Mouse (Mus musculus) MEL (cell line): ENCODE results near the gene Pjvk. TPM values are rescaled to one million over a fixed set of nuclear protein-coding genes. Genes with fewer than 3 reads are reported as not detected.
A peak's percentile ranks its signal among the peaks of the same experiment; 100 is the strongest.

Experiments
- DNase-seq: peaks from one replicate; pipeline ENCODE4 v3.0.0; 2011; ENCODE audit warnings: low read depth, low spot score
- H3K27ac ChIP-seq: 2 replicates; pipeline ENCODE4 v1.5.1; 2012; ENCODE audit warnings: low read depth, mild to moderate bottlenecking, control low read depth, low read length, moderate library complexity; ENCODE audit not compliant: control insufficient read depth
- H3K27me3 ChIP-seq, 2 experiments: fragments of 150-350 bp in 1 of 2; sonication (generic) in 1 of 2; 2 replicates each; pipeline ENCODE4 v1.6.1; 2012; ENCODE audit warnings: low read length in 2 of 2, mild to moderate bottlenecking in 2 of 2, improper control_type of control experiment in 1 of 2, moderate library complexity in 1 of 2; ENCODE audit not compliant: insufficient read depth in 2 of 2, control insufficient read depth in 1 of 2
- H3K36me3 ChIP-seq, 2 experiments: 2 replicates each; pipeline ENCODE4 v1.6.1; 2012 to 2014; ENCODE audit warnings: low read length in 2 of 2, improper control_type of control experiment in 1 of 2, inconsistent platforms in 1 of 2, mild to moderate bottlenecking in 1 of 2; ENCODE audit not compliant: insufficient read depth in 2 of 2, control insufficient read depth in 1 of 2
- H3K4me1 ChIP-seq, 2 experiments: fragments of 150-350 bp in 1 of 2; sonication (generic) in 1 of 2; 2 replicates each; pipeline ENCODE4 v1.6.1; 2012; ENCODE audit warnings: low read length in 2 of 2, improper control_type of control experiment in 1 of 2, mild to moderate bottlenecking in 1 of 2; ENCODE audit not compliant: insufficient read depth in 2 of 2, control insufficient read depth in 1 of 2
- H3K4me3 ChIP-seq, 2 experiments: fragments of 150-350 bp in 1 of 2; sonication (generic) in 1 of 2; 2 replicates each; pipeline ENCODE4 v1.5.1; 2012; ENCODE audit warnings: low read depth in 2 of 2, low read length in 2 of 2, mild to moderate bottlenecking in 2 of 2, moderate library complexity in 2 of 2, control low read depth in 1 of 2, improper control_type of control experiment in 1 of 2; ENCODE audit not compliant: control insufficient read depth in 1 of 2, insufficient read depth in 1 of 2
- H3K79me2 ChIP-seq: 2 replicates; pipeline ENCODE4 v1.6.1; 2012; ENCODE audit warnings: mild to moderate bottlenecking, low read length, moderate library complexity; ENCODE audit not compliant: control insufficient read depth, poor library complexity, insufficient read depth
- H3K9ac ChIP-seq: 2 replicates; pipeline ENCODE4 v1.6.1; 2012; ENCODE audit warnings: low read depth, mild to moderate bottlenecking, control low read depth, low read length, moderate library complexity; ENCODE audit not compliant: control insufficient read depth, poor library complexity, severe bottlenecking
- H3K9me3 ChIP-seq: fragments of 150-350 bp; sonication (generic); replicated peaks from 2 replicates; pipeline ENCODE4 v1.6.1; 2012; ENCODE audit warnings: mild to moderate bottlenecking, low read length, improper control_type of control experiment, moderate library complexity; ENCODE audit not compliant: insufficient read depth
- BHLHE40 ChIP-seq: IDR thresholded peaks from 2 replicates; pipeline ENCODE4 v1.6.1; 2012; ENCODE audit warnings: low read depth, mild to moderate bottlenecking, inconsistent platforms, low read length, improper control_type of control experiment, borderline replicate concordance
- CHD1 ChIP-seq: IDR thresholded peaks from 2 replicates; pipeline ENCODE4 v1.6.1; 2012; ENCODE audit warnings: low read depth, mild to moderate bottlenecking, inconsistent platforms, low read length, improper control_type of control experiment
- CHD2 ChIP-seq: IDR thresholded peaks from 2 replicates; pipeline ENCODE4 v1.6.1; 2011; ENCODE audit warnings: low read length, improper control_type of control experiment
- CTCF ChIP-seq, 3 experiments: IDR thresholded peaks in 2 of 3; conservative IDR thresholded peaks in 1 of 3; 2 replicates each; pipeline ENCODE4 v1.5.1; 2011 to 2012; ENCODE audit warnings: low read length in 3 of 3, low read depth in 2 of 3, mild to moderate bottlenecking in 2 of 3, improper control_type of control experiment in 1 of 3, inconsistent platforms in 1 of 3, mixed read lengths in 1 of 3, moderate library complexity in 1 of 3; ENCODE audit not compliant: control insufficient read depth in 1 of 3, insufficient read depth in 1 of 3, poor library complexity in 1 of 3, severe bottlenecking in 1 of 3
- E2F4 ChIP-seq: IDR thresholded peaks from 2 replicates; pipeline ENCODE4 v1.6.1; 2011; ENCODE audit warnings: low read depth, low read length, improper control_type of control experiment, borderline replicate concordance
- ELF1 ChIP-seq: IDR thresholded peaks from 2 replicates; pipeline ENCODE4 v1.6.1; 2014; ENCODE audit warnings: low read depth, mild to moderate bottlenecking, inconsistent platforms, low read length, improper control_type of control experiment, moderate library complexity
- EP300 ChIP-seq, 2 experiments: IDR thresholded peaks; 2 replicates each; pipeline ENCODE4 v1.6.1; 2011; ENCODE audit warnings: improper control_type of control experiment in 2 of 2, low read length in 2 of 2, low read depth in 1 of 2, mild to moderate bottlenecking in 1 of 2
- ETS1 ChIP-seq: IDR thresholded peaks from 2 replicates; pipeline ENCODE4 v1.6.1; 2012; ENCODE audit warnings: low read depth, mild to moderate bottlenecking, inconsistent platforms, low read length, improper control_type of control experiment, moderate library complexity
- GABPA ChIP-seq: IDR thresholded peaks from 2 replicates; pipeline ENCODE4 v1.6.1; 2012; ENCODE audit warnings: low read depth, mild to moderate bottlenecking, inconsistent platforms, low read length, improper control_type of control experiment, moderate library complexity
- GATA1 ChIP-seq: IDR thresholded peaks from 2 replicates; pipeline ENCODE4 v1.6.1; 2011; ENCODE audit warnings: low read depth, low read length, improper control_type of control experiment
- HCFC1 ChIP-seq: IDR thresholded peaks from 2 replicates; pipeline ENCODE4 v1.6.1; 2012; ENCODE audit warnings: low read depth, mild to moderate bottlenecking, inconsistent platforms, low read length, improper control_type of control experiment, moderate library complexity
- JUND ChIP-seq: IDR thresholded peaks from 2 replicates; pipeline ENCODE4 v1.6.1; 2011; ENCODE audit warnings: low read depth, mild to moderate bottlenecking, improper control_type of control experiment, low read length
- KAT2A ChIP-seq: conservative IDR thresholded peaks from 2 replicates; pipeline ENCODE4 v1.6.1; 2012; ENCODE audit warnings: low read depth, low read length, improper control_type of control experiment, inconsistent platforms
- MAFK ChIP-seq: IDR thresholded peaks from 2 replicates; pipeline ENCODE4 v1.6.1; 2011; ENCODE audit warnings: low read depth, mild to moderate bottlenecking, low read length, improper control_type of control experiment, borderline replicate concordance
- MAX ChIP-seq: IDR thresholded peaks from 2 replicates; pipeline ENCODE4 v1.6.1; 2011; ENCODE audit warnings: low read length, improper control_type of control experiment
- MAZ ChIP-seq: IDR thresholded peaks from 2 replicates; pipeline ENCODE4 v1.6.1; 2012; ENCODE audit warnings: low read depth, mild to moderate bottlenecking, inconsistent platforms, low read length, improper control_type of control experiment
- MEF2A ChIP-seq: IDR thresholded peaks from 2 replicates; pipeline ENCODE4 v1.6.1; 2014; ENCODE audit warnings: low read depth, mild to moderate bottlenecking, inconsistent platforms, low read length, improper control_type of control experiment; ENCODE audit not compliant: poor library complexity, insufficient replicate concordance, severe bottlenecking; ENCODE audit errors: extremely low read depth
- MXI1 ChIP-seq: IDR thresholded peaks from 2 replicates; pipeline ENCODE4 v1.6.1; 2011; ENCODE audit warnings: mild to moderate bottlenecking, low read depth, low read length, improper control_type of control experiment
- MYB ChIP-seq: IDR thresholded peaks from 2 replicates; pipeline ENCODE4 v1.6.1; 2011; ENCODE audit warnings: mild to moderate bottlenecking, low read depth, low read length, improper control_type of control experiment
- MYC ChIP-seq: IDR thresholded peaks from 2 replicates; pipeline ENCODE4 v1.6.1; 2011; ENCODE audit warnings: low read depth, mild to moderate bottlenecking, low read length, improper control_type of control experiment, moderate library complexity
- NELFE ChIP-seq: IDR thresholded peaks from 2 replicates; pipeline ENCODE4 v1.6.1; 2011; ENCODE audit warnings: low read depth, low read length, improper control_type of control experiment
- NRF1 ChIP-seq: IDR thresholded peaks from 2 replicates; pipeline ENCODE4 v1.6.1; 2014; ENCODE audit warnings: low read depth, mild to moderate bottlenecking, inconsistent platforms, low read length, improper control_type of control experiment, moderate library complexity; ENCODE audit not compliant: poor library complexity, insufficient read depth, severe bottlenecking
- POLR2A ChIP-seq, 2 experiments: IDR thresholded peaks; 2 replicates each; pipeline ENCODE4 v1.6.1; 2011 to 2012; ENCODE audit warnings: low read length in 2 of 2, mild to moderate bottlenecking in 2 of 2, control low read depth in 1 of 2, improper control_type of control experiment in 1 of 2, low read depth in 1 of 2, moderate library complexity in 1 of 2; ENCODE audit not compliant: control insufficient read depth in 1 of 2, insufficient read depth in 1 of 2, poor library complexity in 1 of 2
- POLR2AphosphoS2 ChIP-seq: IDR thresholded peaks from 2 replicates; pipeline ENCODE4 v1.6.1; 2011; ENCODE audit warnings: low read length, improper control_type of control experiment
- POLR2AphosphoS5 ChIP-seq: IDR thresholded peaks from 2 replicates; pipeline ENCODE4 v1.6.1; 2012; ENCODE audit warnings: low read depth, borderline replicate concordance, mild to moderate bottlenecking, inconsistent platforms, low read length, moderate library complexity, mixed read lengths
- RAD21 ChIP-seq: IDR thresholded peaks from 2 replicates; pipeline ENCODE4 v1.6.1; 2011; ENCODE audit warnings: mild to moderate bottlenecking, low read depth, low read length, improper control_type of control experiment
- SIN3A ChIP-seq: IDR thresholded peaks from 2 replicates; pipeline ENCODE4 v1.6.1; 2012; ENCODE audit warnings: low read length, improper control_type of control experiment, inconsistent platforms
- TAL1 ChIP-seq: IDR thresholded peaks from 2 replicates; pipeline ENCODE4 v1.6.1; 2012; ENCODE audit warnings: mild to moderate bottlenecking, inconsistent platforms, low read length, moderate library complexity, mixed read lengths
- TBP ChIP-seq: IDR thresholded peaks from 2 replicates; pipeline ENCODE4 v1.8.0; 2011; ENCODE audit warnings: low read depth, low read length, improper control_type of control experiment
- UBTF ChIP-seq: IDR thresholded peaks from 2 replicates; pipeline ENCODE4 v1.6.1; 2012; ENCODE audit warnings: low read depth, mild to moderate bottlenecking, inconsistent platforms, low read length, improper control_type of control experiment, moderate library complexity, borderline replicate concordance; ENCODE audit not compliant: insufficient read depth
- USF1 ChIP-seq: IDR thresholded peaks from 2 replicates; pipeline ENCODE4 v1.6.1; 2014; ENCODE audit warnings: low read depth, mild to moderate bottlenecking, inconsistent platforms, low read length, improper control_type of control experiment, moderate library complexity
- USF2 ChIP-seq, 2 experiments: IDR thresholded peaks; 2 replicates each; pipeline ENCODE4 v1.6.1; 2011 to 2012; ENCODE audit warnings: improper control_type of control experiment in 2 of 2, low read length in 2 of 2, borderline replicate concordance in 1 of 2, inconsistent platforms in 1 of 2, low read depth in 1 of 2, mild to moderate bottlenecking in 1 of 2; ENCODE audit not compliant: insufficient read depth in 1 of 2
- ZC3H11A ChIP-seq: IDR thresholded peaks from 2 replicates; pipeline ENCODE4 v1.6.1; 2012; ENCODE audit warnings: low read depth, mild to moderate bottlenecking, inconsistent platforms, low read length, improper control_type of control experiment
- ZKSCAN1 ChIP-seq: IDR thresholded peaks from 2 replicates; pipeline ENCODE4 v1.6.1; 2012; ENCODE audit warnings: low read depth, mild to moderate bottlenecking, inconsistent platforms, low read length, improper control_type of control experiment, moderate library complexity
- ZMIZ1 ChIP-seq: IDR thresholded peaks from 2 replicates; pipeline ENCODE4 v1.6.1; 2012; ENCODE audit warnings: low read depth, mild to moderate bottlenecking, inconsistent platforms, low read length, improper control_type of control experiment, moderate library complexity
- ZNF384 ChIP-seq: IDR thresholded peaks from 2 replicates; pipeline ENCODE4 v1.6.1; 2012; ENCODE audit warnings: low read depth, mild to moderate bottlenecking, inconsistent platforms, low read length, improper control_type of control experiment
- polyA plus RNA-seq, 2 experiments: library from polyadenylated mRNA; stranded (reverse) in 1 of 2; unstranded in 1 of 2; fragments of >175 nt in 1 of 2; fragments of >200 nt in 1 of 2; gene quantifications; 2 replicates each; pipeline versions ENCODE4 v1.2.1 to v1.2.4; 2012; ENCODE audit warnings: low replicate concordance in 2 of 2, low read depth in 1 of 2; ENCODE audit not compliant: insufficient read length in 2 of 2, insufficient read depth in 1 of 2, missing spikeins in 1 of 2
- total RNA-seq: library from RNA; depleted of rRNA; stranded (reverse); fragments of 300-350 nt; gene quantifications from 2 replicates; pipeline ENCODE4 v1.2.3, GENCODE M21; 2012

The Pjvk gene
- total and polyA plus RNA-seq, 3 experiments = 0.07 TPM; not detected in 2

GRCm38 (mm10) chr2:76674725-76675427 lies 26.6 kb downstream of the Pjvk start, which contains the start of gene Plekha3:
Gene Plekha3, plus strand, starts transcription at chr2:76675281.
- peak within 1 kb of the TSS; percentile 50 for H3K27ac ChIP-seq
- TF ChIP-seq GATA1 (no peak), NRF1 (peak; percentile 29; the same call in 1 of the 2 replicates), BHLHE40 (no peak), CHD2 (no peak), MEF2A (no peak), NELFE (peak; percentile 78; the same call in 1 of the 2 replicates), JUND (no peak), ETS1 (no peak), E2F4 (no peak), USF2 (IDR thresholded peaks at IDR 0.05; ENCODE audit: borderline replicate concordance in 1 of 2, insufficient read depth in 1 of 2, low read depth in 1 of 2, low read length in 2 of 2) (no peak), UBTF (0 out of 2 replicates have a peak, but pooled peaks have one; percentile 58), MAZ (0 out of 2 replicates have a peak, but pooled peaks have one; percentile 29), USF1 (no peak), TBP (no peak), MYB (no peak), ELF1 (peak; percentile 74), EP300 (IDR thresholded peaks at IDR 0.05; ENCODE audit: low read depth in 1 of 2, low read length in 2 of 2) (no peak), ZC3H11A (no peak), MAFK (no peak), KAT2A (no peak; the same call in 1 of the 2 replicates), ZNF384 (no peak), SIN3A (peak; percentile 55), CHD1 (no peak), HCFC1 (peak; percentile 79), GABPA (no peak), ZKSCAN1 (peak; percentile 13; the same call in 1 of the 2 replicates), POLR2A (IDR thresholded peaks at IDR 0.05; ENCODE audit: control insufficient read depth in 1 of 2, insufficient read depth in 1 of 2, low read depth in 1 of 2, low read length in 2 of 2, poor library complexity in 1 of 2) (peak; percentile 75 to 77), POLR2AphosphoS2 (peak; percentile 60; the same call in 1 of the 2 replicates), POLR2AphosphoS5 (no peak), RAD21 (no peak), MXI1 (peak; percentile 83), ZMIZ1 (no peak), CTCF (IDR thresholded peaks at IDR 0.05 in 2 of 3, conservative IDR thresholded peaks at IDR 0.05 in 1 of 3; ENCODE audit: control insufficient read depth in 1 of 3, insufficient read depth in 1 of 3, low read depth in 2 of 3, low read length in 3 of 3, poor library complexity in 1 of 3, severe bottlenecking in 1 of 3) (no peak), MAX (peak; percentile 60), TAL1 (no peak), MYC (no peak)

More at GRCm38 (mm10) chr2:76674725-76675427, 26.6 kb downstream of the Pjvk start, which contains the start of gene Plekha3:
- Histone ChIP-seq H3K9ac (peak within 1 kb of the TSS; percentile 79), H3K4me3 (peak within 1 kb of the TSS; percentile 83 to 94), H3K79me2 (peaks cover 38% of the 10 kb centered on the region), H3K36me3 (peaks cover under 1 to 29% of the 10 kb centered on the region in 2 experiments; a peak in 3 of 4 replicates), H3K9me3 (no peaks in the 10 kb centered on the region), H3K4me1 (peaks cover 4 to 16% of the 10 kb centered on the region in 2 experiments; a peak in 3 of 4 replicates), H3K27me3 (no peaks in the 10 kb centered on the region)
- DNase-seq = peak; percentile 78
